24 mouse cellular contexts compared by ENCODE assay signal in genomic region chr14:11732376-11732775, GRCm38 (mm10).
"Had no signal": no experiment of that assay in that cellular context is flagged by ENCODE, and none has a peak within 500 bp of the region (broad histone marks: within the 10 kb centered on the region; RNA-seq: fewer than 3 reads in every experiment).

No protein-coding gene starts in this region.

- H3K27me3 ChIP-seq: heart, embryonic 12.5 days; hindbrain, embryonic 13.5 days; hindbrain, embryonic 15.5 days; kidney, embryonic 15.5 days; limb, embryonic 12.5 days; liver, embryonic 13.5 days had no signal

- DNase-seq: gastrocnemius, postnatal 14 days; gastrocnemius, postnatal 36 days; heart, adult 18-20 months; heart, postnatal 10 days; heart, postnatal 4 days; kidney, adult 11 months; kidney, adult 2 months; kidney, adult 9 months; kidney, postnatal 10 days; kidney, postnatal 25 days; kidney, postnatal 4 days; liver; liver, embryonic 13.5 days had no signal

- H3K27ac ChIP-seq: heart, embryonic 10.5 days; hindbrain, embryonic 13.5 days; hindbrain, embryonic 15.5 days; hindbrain, postnatal 0 days; kidney, embryonic 15.5 days; layer of hippocampus, adult 2 months; limb, embryonic 10.5 days; limb, embryonic 12.5 days; liver, embryonic 13.5 days had no signal

- ATAC-seq: hindbrain, postnatal 0 days; intestine, embryonic 16.5 days had no signal

- H3K4me1 ChIP-seq: hindbrain, embryonic 13.5 days; hindbrain, embryonic 15.5 days; liver, embryonic 13.5 days had no signal

- H3K9ac ChIP-seq: heart, embryonic 12.5 days; hindbrain, embryonic 13.5 days; hindbrain, embryonic 15.5 days; kidney, embryonic 15.5 days; limb, embryonic 12.5 days; liver, embryonic 13.5 days had no signal

- H3K36me3 ChIP-seq: heart, embryonic 10.5 days; heart, embryonic 12.5 days; hindbrain, embryonic 13.5 days; hindbrain, embryonic 15.5 days; kidney, embryonic 15.5 days; limb, embryonic 10.5 days; limb, embryonic 12.5 days; liver, embryonic 13.5 days had no signal

- H3K4me3 ChIP-seq: heart, embryonic 10.5 days; heart, embryonic 12.5 days; hindbrain, embryonic 13.5 days; hindbrain, embryonic 15.5 days; kidney, embryonic 15.5 days; layer of hippocampus, adult 2 months; limb, embryonic 10.5 days; limb, embryonic 12.5 days; liver, embryonic 13.5 days had no signal

- H3K9me3 ChIP-seq: heart, embryonic 10.5 days; heart, embryonic 12.5 days; hindbrain, embryonic 13.5 days; hindbrain, embryonic 15.5 days; kidney, embryonic 15.5 days; limb, embryonic 10.5 days; limb, embryonic 12.5 days; liver, embryonic 13.5 days had no signal

- H3K4me2 ChIP-seq: heart, embryonic 12.5 days; hindbrain, embryonic 13.5 days; hindbrain, embryonic 15.5 days; kidney, embryonic 15.5 days; limb, embryonic 12.5 days; liver, embryonic 11.5 days; liver, embryonic 13.5 days had no signal
